Mouse (Mus musculus): ENCODE measurements around the gene Card10. TPM values are rescaled to one million over a fixed set of nuclear protein-coding genes. Genes with fewer than 3 reads are reported as not detected.

Gene Card10
- polyA plus RNA-seq, 1 experiment: 28.3 TPM

DNA sequence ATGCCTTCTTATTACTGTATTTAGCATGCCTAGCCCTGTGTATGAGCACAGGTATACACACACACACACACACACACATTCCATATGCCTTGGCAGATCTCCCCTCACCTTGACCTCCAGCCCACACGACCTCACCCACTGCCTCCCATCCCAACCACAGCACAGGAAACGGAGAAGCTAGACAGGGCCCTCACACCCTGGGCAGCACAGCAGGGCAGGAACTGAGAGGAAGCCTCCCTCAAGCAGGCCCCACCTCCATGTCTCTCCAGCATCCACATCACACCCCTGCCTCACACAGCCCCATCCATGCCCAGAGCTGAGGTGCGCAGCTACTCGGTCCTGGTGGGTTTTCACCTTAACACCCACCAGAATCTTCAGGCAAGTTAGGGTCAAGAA lies 30.5 kb downstream of the Card10 start:
- Histone ChIP-seq H3K4me3 (ENCODE audit: low read depth, low read length) (peak overlapping the region; percentile 58), H3K27ac (ENCODE audit: insufficient read depth, low read depth, low read length) (peak overlapping the region; percentile 84), H3K27me3 (ENCODE audit: control insufficient read depth, insufficient read depth, low read length) (no peaks in the 10 kb centered on the region), H3K4me1 (ENCODE audit: control insufficient read depth, insufficient read depth, insufficient read length, low read length) (peaks cover 3% of the 10 kb centered on the region; the same call in 1 of the 2 replicates), H3K36me3 (ENCODE audit: control insufficient read depth, insufficient read depth, low read length) (peaks cover 14% of the 10 kb centered on the region)
- 56% methylated on average over 4 of the region's 4 CpGs for WGBS
- no peak; the same call in 1 of the 2 replicates for TF ChIP-seq POLR2A (IDR thresholded peaks at IDR 0.05; ENCODE audit: low read depth, low read length)

- peaks cover 3% of the 10 kb centered on the region; the same call in 1 of the 2 replicates for H3K4me1 ChIP-seq (ENCODE audit: control insufficient read depth, insufficient read depth, insufficient read length, low read length)
- WGBS: 69% methylated on average over 19 of the region's 19 CpGs
- peak overlapping the region; percentile 58 for H3K4me3 ChIP-seq (ENCODE audit: low read depth, low read length)
- H3K36me3 ChIP-seq (ENCODE audit: control insufficient read depth, insufficient read depth, low read length): peaks cover 14% of the 10 kb centered on the region
- TF ChIP-seq CTCF (IDR thresholded peaks at IDR 0.05; ENCODE audit: extremely low read depth, insufficient read length, insufficient replicate concordance, low read depth, low read length) (no peak), POLR2A (IDR thresholded peaks at IDR 0.05; ENCODE audit: low read depth, low read length) (no peak; the same call in 1 of the 2 replicates)
- no peaks in the 10 kb centered on the region for H3K27me3 ChIP-seq (ENCODE audit: control insufficient read depth, insufficient read depth, low read length)
- H3K27ac ChIP-seq (ENCODE audit: insufficient read depth, low read depth, low read length): peak overlapping the region; percentile 84
Observed at GRCm38 (mm10) chr15:78771531-78772367, 31.1 kb downstream of the Card10 start.

DNA sequence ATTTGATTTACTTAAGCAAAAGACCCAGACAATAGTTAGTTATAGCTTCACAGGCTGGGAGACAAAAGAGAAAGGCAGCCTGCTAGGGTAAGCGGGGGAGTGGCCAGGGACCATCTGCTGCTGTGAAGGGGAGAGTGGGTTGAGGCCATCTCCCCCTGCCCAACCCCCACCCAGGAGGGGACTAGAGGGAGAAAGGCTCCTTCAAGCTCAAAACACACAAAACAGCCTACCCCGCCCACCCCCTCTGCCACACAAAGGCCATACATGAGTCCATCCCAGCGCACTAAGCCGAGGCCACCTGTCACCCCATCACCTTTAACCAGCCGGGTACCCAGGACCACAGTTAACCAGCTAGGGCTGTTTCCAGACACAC lies 31.9 kb downstream of the Card10 start:
- peaks cover 3% of the 10 kb centered on the region; the same call in 1 of the 2 replicates for H3K4me1 ChIP-seq (ENCODE audit: control insufficient read depth, insufficient read depth, insufficient read length, low read length)
- H3K27me3 ChIP-seq (ENCODE audit: control insufficient read depth, insufficient read depth, low read length): no peaks in the 10 kb centered on the region
- H3K36me3 ChIP-seq (ENCODE audit: control insufficient read depth, insufficient read depth, low read length): peaks cover 11% of the 10 kb centered on the region
- peak overlapping the region; percentile 55 for H3K4me3 ChIP-seq (ENCODE audit: low read depth, low read length)
- TF ChIP-seq POLR2A (IDR thresholded peaks at IDR 0.05; ENCODE audit: low read depth, low read length): no peak
- no peak for TF ChIP-seq CTCF (IDR thresholded peaks at IDR 0.05; ENCODE audit: extremely low read depth, insufficient read length, insufficient replicate concordance, low read depth, low read length)
- H3K27ac ChIP-seq (ENCODE audit: insufficient read depth, low read depth, low read length): peak overlapping the region; percentile 69
- 70% methylated on average over 5 of the region's 5 CpGs for WGBS

DNA sequence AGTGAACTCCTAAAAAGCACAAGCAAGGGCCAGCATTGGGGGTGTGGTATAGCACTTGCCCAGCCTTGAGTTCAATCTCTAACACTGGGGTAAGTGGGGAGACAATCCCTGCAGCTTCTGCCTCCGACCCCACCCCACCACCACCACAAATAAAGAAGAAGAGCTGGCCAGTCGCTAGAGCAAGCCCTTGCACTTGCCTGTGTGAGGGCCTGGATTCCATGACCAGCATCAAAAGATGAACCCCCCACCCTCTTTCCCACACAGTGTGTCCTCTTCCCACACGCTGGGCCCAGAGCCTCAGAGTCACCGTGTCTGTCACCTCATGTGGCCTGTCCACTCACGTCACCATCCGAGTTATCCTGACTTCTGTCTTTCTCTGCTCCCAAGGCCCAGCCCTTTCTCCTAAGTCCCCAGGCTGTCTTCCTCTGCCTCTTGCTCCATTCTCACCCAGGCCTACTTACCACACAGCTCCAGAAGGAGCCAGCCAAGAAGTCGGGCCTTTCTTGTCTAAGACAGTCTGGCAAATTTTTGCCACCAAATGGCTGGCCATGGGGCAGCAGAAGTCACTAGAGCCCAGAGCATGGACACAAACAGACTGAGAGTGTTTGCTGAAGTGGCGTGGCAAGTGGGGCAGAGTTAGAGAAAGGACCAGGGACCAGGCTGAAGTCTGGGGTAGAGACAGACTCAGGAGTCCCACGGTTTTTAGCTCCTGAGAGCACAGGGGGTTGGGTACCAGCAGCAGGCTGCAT lies 32.4 kb downstream of the Card10 start:
- H3K36me3 ChIP-seq (ENCODE audit: control insufficient read depth, insufficient read depth, low read length): peaks cover 7% of the 10 kb centered on the region
- 76% methylated on average over 9 of the region's 9 CpGs for WGBS
- TF ChIP-seq POLR2A (IDR thresholded peaks at IDR 0.05; ENCODE audit: low read depth, low read length) (no peak), CTCF (IDR thresholded peaks at IDR 0.05; ENCODE audit: extremely low read depth, insufficient read length, insufficient replicate concordance, low read depth, low read length) (no peak)
- no peak overlapping the region for H3K4me3 ChIP-seq (ENCODE audit: low read depth, low read length)
- no peak overlapping the region for H3K27ac ChIP-seq (ENCODE audit: insufficient read depth, low read depth, low read length)
- peaks cover 3% of the 10 kb centered on the region; the same call in 1 of the 2 replicates for H3K4me1 ChIP-seq (ENCODE audit: control insufficient read depth, insufficient read depth, insufficient read length, low read length)
- H3K27me3 ChIP-seq (ENCODE audit: control insufficient read depth, insufficient read depth, low read length): no peaks in the 10 kb centered on the region

- no peak for TF ChIP-seq POLR2A (IDR thresholded peaks at IDR 0.05; ENCODE audit: low read depth, low read length)
- peak; percentile 7; the same call in 1 of the 2 replicates for TF ChIP-seq CTCF (IDR thresholded peaks at IDR 0.05; ENCODE audit: extremely low read depth, insufficient read length, insufficient replicate concordance, low read depth, low read length)
- WGBS: 89% methylated on average over 4 of the region's 4 CpGs
- Histone ChIP-seq H3K4me3 (ENCODE audit: low read depth, low read length) (no peak overlapping the region), H3K36me3 (ENCODE audit: control insufficient read depth, insufficient read depth, low read length) (no peaks in the 10 kb centered on the region), H3K4me1 (ENCODE audit: control insufficient read depth, insufficient read depth, insufficient read length, low read length) (peaks cover 3% of the 10 kb centered on the region; the same call in 1 of the 2 replicates), H3K27ac (ENCODE audit: insufficient read depth, low read depth, low read length) (no peak overlapping the region), H3K27me3 (ENCODE audit: control insufficient read depth, insufficient read depth, low read length) (no peaks in the 10 kb centered on the region)
Observed at GRCm38 (mm10) chr15:78769064-78769463, 33.8 kb downstream of the Card10 start.

DNA sequence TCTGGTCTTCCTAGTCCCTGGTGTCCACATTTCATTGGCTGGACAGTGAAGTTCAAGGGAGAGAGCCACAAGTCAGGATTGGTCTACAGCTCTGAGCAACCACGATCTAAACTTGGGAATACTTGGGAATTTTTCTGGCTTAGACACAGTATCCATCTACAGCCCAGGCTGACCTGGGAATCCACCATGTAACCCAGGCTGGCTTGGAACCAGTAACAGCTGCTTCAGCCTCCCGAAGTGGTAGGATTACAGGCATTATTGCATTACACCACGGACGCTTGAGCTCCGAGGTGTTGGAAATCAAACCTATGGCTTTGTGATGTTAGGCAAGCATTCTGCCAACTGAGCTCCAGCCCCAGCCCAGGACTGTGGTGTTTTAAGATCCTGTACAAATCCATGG lies 39.1 kb downstream of the Card10 start:
- Histone ChIP-seq H3K27me3 (ENCODE audit: control insufficient read depth, insufficient read depth, low read length) (no peaks in the 10 kb centered on the region), H3K4me1 (ENCODE audit: control insufficient read depth, insufficient read depth, insufficient read length, low read length) (no peaks in the 10 kb centered on the region), H3K36me3 (ENCODE audit: control insufficient read depth, insufficient read depth, low read length) (no peaks in the 10 kb centered on the region), H3K27ac (ENCODE audit: insufficient read depth, low read depth, low read length) (no peak overlapping the region), H3K4me3 (ENCODE audit: low read depth, low read length) (no peak overlapping the region)
- WGBS: 83% methylated on average over 5 of the region's 5 CpGs
- TF ChIP-seq CTCF (IDR thresholded peaks at IDR 0.05; ENCODE audit: extremely low read depth, insufficient read length, insufficient replicate concordance, low read depth, low read length) (no peak), POLR2A (IDR thresholded peaks at IDR 0.05; ENCODE audit: low read depth, low read length) (no peak)

GRCm38 (mm10) chr15:78763210-78763609 lies 39.6 kb downstream of the Card10 start:
- Histone ChIP-seq H3K4me3 (ENCODE audit: low read depth, low read length) (no peak overlapping the region), H3K36me3 (ENCODE audit: control insufficient read depth, insufficient read depth, low read length) (no peaks in the 10 kb centered on the region), H3K27ac (ENCODE audit: insufficient read depth, low read depth, low read length) (no peak overlapping the region), H3K27me3 (ENCODE audit: control insufficient read depth, insufficient read depth, low read length) (no peaks in the 10 kb centered on the region), H3K4me1 (ENCODE audit: control insufficient read depth, insufficient read depth, insufficient read length, low read length) (no peaks in the 10 kb centered on the region)
- WGBS: 39% methylated on average over 9 of the region's 10 CpGs
- no peak for TF ChIP-seq POLR2A (IDR thresholded peaks at IDR 0.05; ENCODE audit: low read depth, low read length)
- TF ChIP-seq CTCF (IDR thresholded peaks at IDR 0.05; ENCODE audit: extremely low read depth, insufficient read length, insufficient replicate concordance, low read depth, low read length): no peak

Data from small intestine, adult 2 months (tissue).